Mouse (Mus musculus) liver, postnatal 0 days (tissue): Measurements from ENCODE around the gene Ptpn13. TPM values are rescaled to one million over a fixed set of nuclear protein-coding genes. Genes with fewer than 3 reads are reported as not detected.

ENCODE experiments used
- ATAC-seq: fragments of 200-750 bp; cut with Nextera tagmentation; 2 replicates; pipeline ENCODE4 v1.8.0; 2017; ENCODE audit warnings: mild to moderate bottlenecking, moderate library complexity
- DNase-seq: peaks from one replicate; pipeline ENCODE4 v3.0.0-alpha.2; 2016
- H3K27ac ChIP-seq: fragments of 300-500 bp; sonication (generic); 2 replicates; pipeline ENCODE4 v1.5.1; 2014; ENCODE audit warnings: antibody characterized with exemption, moderate library complexity, mild to moderate bottlenecking, low read depth
- H3K27me3 ChIP-seq: fragments of 300-500 bp; sonication (generic); 2 replicates; pipeline ENCODE4 v1.6.1; 2014; ENCODE audit warnings: low read length, control low read depth, mixed read lengths; ENCODE audit not compliant: insufficient read depth
- H3K36me3 ChIP-seq: fragments of 300-500 bp; sonication (generic); replicated peaks from 2 replicates; pipeline ENCODE4 v1.6.1; 2014; ENCODE audit warnings: mild to moderate bottlenecking, control low read depth, low read length, moderate library complexity, mixed read lengths; ENCODE audit not compliant: insufficient read depth
- H3K4me1 ChIP-seq: fragments of 300-500 bp; sonication (generic); 2 replicates; pipeline ENCODE4 v1.6.1; 2014; ENCODE audit warnings: antibody characterized with exemption, mild to moderate bottlenecking, control low read depth; ENCODE audit not compliant: insufficient read depth
- H3K4me2 ChIP-seq: fragments of 300-500 bp; sonication (generic); 2 replicates; pipeline ENCODE4 v1.6.1; 2014; ENCODE audit warnings: low read depth, mild to moderate bottlenecking, low read length, moderate library complexity, mixed read lengths
- H3K4me3 ChIP-seq: fragments of 300-500 bp; sonication (generic); 2 replicates; pipeline ENCODE4 v1.5.1; 2014; ENCODE audit warnings: low read depth, low read length
- H3K9ac ChIP-seq: fragments of 300-500 bp; sonication (generic); replicated peaks from 2 replicates; pipeline ENCODE4 v1.6.1; 2014; ENCODE audit warnings: mild to moderate bottlenecking, moderate library complexity
- H3K9me3 ChIP-seq: fragments of 300-500 bp; sonication (generic); 2 replicates; pipeline ENCODE4 v1.6.1; 2016; ENCODE audit warnings: mild to moderate bottlenecking, control low read depth, low read length, mixed read lengths
- CTCF ChIP-seq: sonication (generic); IDR thresholded peaks from 2 replicates; pipeline ENCODE4 v1.5.1; 2016; ENCODE audit warnings: antibody characterized with exemption, low read depth
- EP300 ChIP-seq: IDR thresholded peaks from 2 replicates; pipeline ENCODE4 v1.6.1; 2016; ENCODE audit warnings: antibody characterized with exemption, low read depth, mild to moderate bottlenecking
- WGBS: fragments of 180-500 bp; shearing (Covaris S2); extraction: QIAGEN DNeasy Blood & Tissue Kit; methylation state at CpG from one replicate; pipeline ENCODE4 v1.1.7; 2014; ENCODE audit not compliant: insufficient replicate concordance; 5-methylcytosine and 5-hydroxymethylcytosine counted together
- polyA plus RNA-seq: library from polyadenylated mRNA; unstranded; fragments of >200 nt; fragmentation: Nextera tagmentation; extraction: Ambion mirVana; gene quantifications from 2 replicates; pipeline ENCODE4 v1.2.1, GENCODE M21; 2015

The Ptpn13 gene
- polyA plus RNA-seq, 1 experiment from 2014 or later: 0.38 TPM

- 0 out of 2 replicates have a peak, but pooled peaks cover 3% of the 10 kb centered on the region for H3K27me3 ChIP-seq
- H3K4me1 ChIP-seq: no peaks in the 10 kb centered on the region
- TF ChIP-seq CTCF (no peak), EP300 (no peak)
- H3K9ac ChIP-seq: no peak overlapping the region
- ATAC-seq (no peak), DNase-seq (no peak)
- H3K36me3 ChIP-seq: no peaks in the 10 kb centered on the region
- no peak overlapping the region for H3K27ac ChIP-seq
- H3K4me2 ChIP-seq: no peak overlapping the region
- H3K9me3 ChIP-seq: no peaks in the 10 kb centered on the region
- no peak overlapping the region for H3K4me3 ChIP-seq
- WGBS: 83% methylated on average over 5 of the region's 5 CpGs
Measured at GRCm38 (mm10) chr5:103395683-103396082, 29.3 kb upstream of the Ptpn13 start.

- WGBS: 72% methylated on average over 4 of the region's 4 CpGs
- no peak for TF ChIP-seq EP300
- TF ChIP-seq CTCF: no peak
- no peak overlapping the region for H3K4me2 ChIP-seq
- 0 out of 2 replicates have a peak, but pooled peaks cover 3% of the 10 kb centered on the region for H3K27me3 ChIP-seq
- no peak for DNase-seq
- no peaks in the 10 kb centered on the region for H3K9me3 ChIP-seq
- no peak overlapping the region for H3K4me3 ChIP-seq
- H3K36me3 ChIP-seq: no peaks in the 10 kb centered on the region
- H3K9ac ChIP-seq: no peak overlapping the region
- H3K27ac ChIP-seq: no peak overlapping the region
- no peak for ATAC-seq
- H3K4me1 ChIP-seq: no peaks in the 10 kb centered on the region
Measured at GRCm38 (mm10) chr5:103397429-103397828, 27.6 kb upstream of the Ptpn13 start.

GRCm38 (mm10) chr5:103404213-103404968, 20.6 kb upstream of the Ptpn13 start:
- DNase-seq (no peak), ATAC-seq (no peak)
- Histone ChIP-seq H3K27me3 (no peaks in the 10 kb centered on the region), H3K4me3 (no peak overlapping the region), H3K36me3 (no peaks in the 10 kb centered on the region), H3K4me1 (no peaks in the 10 kb centered on the region), H3K9ac (no peak overlapping the region), H3K9me3 (no peaks in the 10 kb centered on the region), H3K4me2 (no peak overlapping the region), H3K27ac (no peak overlapping the region)
- WGBS: 80% methylated on average over 12 of the region's 12 CpGs
- TF ChIP-seq CTCF (no peak), EP300 (no peak)

GRCm38 (mm10) chr5:103405921-103406320, 19.1 kb upstream of the Ptpn13 start:
- H3K4me1 ChIP-seq: no peaks in the 10 kb centered on the region
- ATAC-seq: no peak
- no peak overlapping the region for H3K9ac ChIP-seq
- no peak overlapping the region for H3K4me2 ChIP-seq
- no peak for DNase-seq
- H3K36me3 ChIP-seq: no peaks in the 10 kb centered on the region
- no peaks in the 10 kb centered on the region for H3K9me3 ChIP-seq
- H3K4me3 ChIP-seq: no peak overlapping the region
- TF ChIP-seq CTCF (no peak), EP300 (no peak)
- 75% methylated on average over 2 of the region's 2 CpGs for WGBS
- H3K27ac ChIP-seq: no peak overlapping the region
- no peaks in the 10 kb centered on the region for H3K27me3 ChIP-seq

GRCm38 (mm10) chr5:103412020-103412747, 12.8 kb upstream of the Ptpn13 start:
- 65% methylated on average over 10 of the region's 10 CpGs for whole genome bisulfite sequencing
- H3K36me3 ChIP-seq: no peaks in the 10 kb centered on the region
- ATAC-seq (no peak), DNase-seq (no peak)
- H3K9me3 ChIP-seq: no peaks in the 10 kb centered on the region
- TF ChIP-seq CTCF (no peak), EP300 (no peak)
- no peak overlapping the region for H3K4me3 ChIP-seq
- H3K4me1 ChIP-seq: no peaks in the 10 kb centered on the region
- no peaks in the 10 kb centered on the region for H3K27me3 ChIP-seq
- H3K27ac ChIP-seq: no peak overlapping the region
- no peak overlapping the region for H3K4me2 ChIP-seq
- H3K9ac ChIP-seq: no peak overlapping the region

GRCm38 (mm10) chr5:103414542-103414941, 10.4 kb upstream of the Ptpn13 start:
- Histone ChIP-seq H3K4me2 (no peak overlapping the region), H3K27me3 (no peaks in the 10 kb centered on the region), H3K9me3 (no peaks in the 10 kb centered on the region), H3K36me3 (no peaks in the 10 kb centered on the region), H3K9ac (no peak overlapping the region), H3K4me1 (no peaks in the 10 kb centered on the region), H3K27ac (no peak overlapping the region), H3K4me3 (no peak overlapping the region)
- no peak for TF ChIP-seq EP300
- TF ChIP-seq CTCF: no peak
- ATAC-seq (no peak), DNase-seq (no peak)
- 63% methylated on average over 3 of the region's 3 CpGs for WGBS
